Mouse (Mus musculus) left cerebral cortex, postnatal 25 days (tissue): ENCODE results near the gene Txlna. TPM values are rescaled to one million over a fixed set of nuclear protein-coding genes. Genes with fewer than 3 reads are reported as not detected.

Source experiments
- DNase-seq, 2 experiments: peaks; one replicate each; pipeline ENCODE4 v3.0.0; 2022; ENCODE audit warnings: low spot score in 2 of 2, mixed read lengths in 1 of 2
- intact Hi-C: fragments of 180-260 bp; cut with DNase I; formaldehyde crosslinking; loops from one replicate; pipeline ENCODE4 v1.15.1; 2025
- total RNA-seq, 2 experiments: library from RNA; stranded (reverse); gene quantifications; 2 replicates each; pipeline ENCODE4 v1.2.3; 2021

Txlna gene
- total RNA-seq, 2 experiments from 2014 or later = 41.2 to 43.4 TPM

- intact Hi-C loops = loop anchor here (2.0 kb wide), 1 partner anchor 15 kb away; the partner anchor contains the start of gene Txlna
- DNase-seq = no peak
Observed at GRCm38 (mm10) chr4:129626035-129626434, 14.8 kb downstream of the Txlna start.

DNA sequence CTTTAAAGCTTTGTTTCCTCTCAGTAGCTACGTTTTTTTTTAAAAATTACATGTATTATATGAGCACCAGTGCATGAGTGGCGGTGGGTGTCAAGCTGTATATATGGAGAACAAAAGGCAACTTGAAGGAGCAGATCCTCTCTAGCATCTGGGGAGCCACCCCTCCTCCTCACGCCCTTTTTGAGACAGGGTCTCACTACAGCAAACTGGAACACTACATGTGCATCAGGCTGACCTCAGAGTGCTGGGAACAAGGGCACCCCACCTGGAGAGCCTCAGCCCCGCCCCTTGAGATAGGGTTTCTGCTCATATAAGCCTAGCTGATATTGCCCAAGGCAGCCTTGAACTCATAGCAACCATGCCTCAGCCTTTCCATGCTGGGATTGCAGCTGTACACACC is 15.4 kb downstream of the Txlna start:
- no peak for DNase-seq
- intact Hi-C loops = no loop called here

- peak; percentile 65 to 76 for DNase-seq
- intact Hi-C loops = no loop called here
Observed at GRCm38 (mm10) chr4:129625029-129625370, 15.9 kb downstream of the Txlna start.

- peak; percentile 87 to 97 for DNase-seq
- intact Hi-C loops = no loop called here
Observed at GRCm38 (mm10) chr4:129624281-129625028, 16.4 kb downstream of the Txlna start.

GRCm38 (mm10) chr4:129623681-129624091 is 17.2 kb downstream of the Txlna start, which contains the start of gene Ccdc28b:
Gene Ccdc28b (minus strand): TSS chr4:129623947.
- DNase-seq = peak; percentile 67 to 84
- intact Hi-C loops = no loop called here

GRCm38 (mm10) chr4:129622803-129623535 is 17.9 kb downstream of the Txlna start:
- intact Hi-C loops = no loop called here
- no peak for DNase-seq

DNA sequence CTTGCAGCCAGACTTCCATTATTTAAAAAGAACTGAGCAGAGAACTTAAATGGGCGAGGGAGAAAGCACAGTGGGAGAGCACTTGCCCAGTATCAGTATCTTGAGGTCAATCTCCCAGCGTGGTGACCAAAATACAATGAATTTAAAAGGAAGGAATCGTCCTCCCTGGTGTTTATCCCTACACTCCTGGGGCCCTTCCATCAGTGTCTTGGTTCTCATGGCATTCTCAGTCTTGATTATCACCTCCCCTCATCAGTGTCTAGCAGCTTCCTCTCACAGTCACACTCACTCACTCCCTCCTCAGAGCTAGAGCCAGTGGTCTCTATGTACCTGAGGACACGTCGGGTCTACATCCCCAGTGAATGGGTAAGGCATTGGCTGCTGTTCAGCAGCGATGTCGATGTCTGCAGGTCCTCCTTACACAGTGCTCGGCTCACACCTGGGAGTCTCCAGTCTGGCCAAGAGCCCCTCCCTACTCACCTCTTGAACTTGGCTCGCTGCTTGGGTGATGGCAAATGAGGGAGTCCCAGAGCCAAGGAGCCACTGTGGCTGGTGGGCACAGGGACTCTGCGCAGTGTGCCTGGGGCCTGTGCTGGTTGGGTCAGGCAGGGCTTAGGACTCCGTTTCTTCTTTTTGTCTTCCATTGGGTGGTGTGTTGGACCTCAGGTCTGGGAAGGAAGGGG is 18.6 kb downstream of the Txlna start:
- intact Hi-C loops = no loop called here
- no peak for DNase-seq

GRCm38 (mm10) chr4:129621283-129621841 is 19.5 kb downstream of the Txlna start:
- intact Hi-C loops = no loop called here

DNA sequence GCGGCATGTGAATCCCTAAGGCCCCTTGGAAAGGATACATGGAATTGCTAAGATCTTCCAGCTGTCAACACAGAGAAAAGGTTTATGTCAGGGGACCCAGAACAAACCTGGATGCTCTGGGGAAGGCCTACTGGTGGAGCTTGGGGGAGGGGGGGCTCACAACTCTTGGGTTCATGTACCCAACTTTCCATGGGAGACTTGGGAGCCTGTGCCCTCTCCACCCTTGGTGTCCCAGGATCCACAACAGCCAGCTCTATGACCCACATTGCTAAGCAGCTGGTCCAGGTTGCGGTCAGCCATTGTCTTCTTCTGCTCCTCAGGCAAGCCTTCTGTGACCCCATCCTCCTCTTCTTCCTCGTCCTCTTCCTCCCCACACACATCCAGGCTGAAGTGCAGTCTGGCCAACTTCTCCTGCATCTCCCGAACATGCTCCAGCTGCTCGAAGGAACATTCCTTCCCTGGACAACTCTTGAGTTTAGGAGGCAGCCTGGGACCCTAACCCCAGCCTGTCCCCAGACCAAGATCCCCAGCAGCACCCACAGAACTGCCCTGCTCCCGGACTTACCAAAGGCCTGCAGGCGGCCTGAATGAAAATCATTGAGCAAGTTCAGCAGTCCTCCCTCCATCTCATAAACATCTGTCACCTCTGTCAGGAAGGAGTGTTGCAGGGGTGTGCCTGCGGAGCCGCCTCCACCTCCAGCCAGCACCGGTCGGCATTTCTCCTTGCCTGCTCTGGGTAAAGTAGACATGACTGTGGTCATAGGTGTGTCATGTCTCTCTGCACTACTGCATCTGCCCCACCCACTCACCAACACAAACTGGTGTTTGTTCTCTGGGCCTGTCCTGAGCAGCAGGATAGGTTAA is 20.2 kb downstream of the Txlna start:
- intact Hi-C loops = no loop called here
- no peak for DNase-seq

More at GRCm38 (mm10) chr4:129621283-129621841, 19.5 kb downstream of the Txlna start:
- no peak for DNase-seq

DNA sequence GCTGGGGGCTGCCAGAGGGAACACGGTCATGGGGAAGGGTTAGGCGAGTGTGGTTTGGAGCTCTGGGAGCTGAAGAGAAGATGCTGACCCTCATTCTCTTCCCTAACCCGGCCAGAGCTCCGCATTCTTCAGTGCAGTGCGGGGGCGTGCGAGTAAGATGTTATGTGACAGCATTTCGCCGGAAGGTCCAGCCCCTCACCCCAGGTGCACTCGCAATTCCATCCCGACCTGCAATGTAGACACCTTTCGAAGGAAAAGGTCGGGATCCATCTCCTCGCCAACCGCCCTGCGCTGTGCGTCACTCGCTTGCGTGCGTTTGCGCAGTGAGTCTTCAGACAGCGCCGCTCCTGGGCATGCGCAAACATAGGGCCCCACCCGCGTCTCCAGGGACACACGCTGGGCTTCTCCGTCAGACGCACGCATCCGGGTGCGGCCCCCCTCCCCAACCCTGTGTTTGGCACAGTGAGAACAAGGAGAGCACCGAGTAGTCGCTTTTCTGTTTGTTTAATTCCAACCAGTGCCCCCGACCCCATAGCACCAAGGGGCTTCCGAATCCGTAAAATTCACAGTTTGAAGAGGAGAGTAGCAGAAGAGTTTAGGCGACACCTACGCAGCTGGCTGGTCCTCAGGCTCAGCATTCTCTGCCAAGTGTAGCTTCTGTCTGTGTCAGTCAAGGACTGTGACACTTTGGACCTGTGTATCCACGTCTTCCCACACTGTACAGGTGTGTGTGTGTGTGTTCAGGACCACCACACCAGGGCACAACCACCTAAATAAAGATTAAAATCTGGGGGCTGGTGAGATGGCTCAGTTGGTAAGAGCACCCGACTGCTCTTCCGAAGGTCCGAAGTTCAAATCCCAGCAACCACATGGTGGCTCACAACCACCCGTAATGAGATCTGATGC is 21.8 kb downstream of the Txlna start, which contains the start of gene Iqcc:
Gene Iqcc (minus strand): TSS at position 314 of the 906 bp plus-strand sequence.
- DNase-seq = peak; percentile 95 to 98
- intact Hi-C loops = no loop called here

DNA sequence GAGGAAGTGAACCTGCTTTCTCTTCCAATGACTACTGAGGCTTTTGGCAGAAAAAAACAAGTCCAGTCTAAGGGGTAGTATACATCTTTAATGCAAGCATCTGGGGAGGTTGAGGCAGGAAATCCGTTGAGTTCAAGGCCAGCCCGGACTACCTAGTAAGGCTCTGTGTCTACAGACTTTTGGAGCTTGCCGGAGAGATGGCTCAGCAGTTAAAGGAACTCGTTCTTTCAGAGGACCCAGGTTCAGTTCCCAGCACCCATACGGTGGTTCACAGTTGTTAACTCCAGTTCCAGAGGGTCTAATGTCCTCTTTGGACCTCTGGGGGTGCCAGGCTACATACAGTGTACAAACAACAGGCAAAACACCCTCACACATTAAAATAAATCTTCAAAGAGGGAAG is 22.8 kb downstream of the Txlna start:
- intact Hi-C loops = no loop called here
- DNase-seq = no peak

GRCm38 (mm10) chr4:129617121-129617641 is 23.7 kb downstream of the Txlna start:
- intact Hi-C loops = no loop called here
- no peak for DNase-seq

DNA sequence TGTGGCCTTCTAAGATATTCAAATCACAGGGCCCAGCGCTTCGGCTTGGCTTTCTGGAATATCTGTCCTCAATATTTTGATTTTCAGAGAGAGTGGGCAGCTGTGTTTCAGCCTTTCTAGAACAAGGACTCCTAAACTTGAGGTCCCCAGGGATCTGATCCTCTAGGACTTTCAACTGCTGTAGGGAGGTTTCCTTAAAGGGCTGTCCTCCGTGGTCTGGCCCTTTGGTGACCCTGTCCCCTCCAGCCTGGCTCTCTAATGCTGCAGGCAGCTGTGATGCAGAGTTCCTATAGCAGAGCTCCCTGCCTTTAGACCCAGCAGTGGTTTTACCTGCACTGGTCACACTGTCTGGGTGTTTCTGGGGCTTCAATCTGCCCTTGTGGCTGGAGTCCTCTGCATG is 24.2 kb downstream of the Txlna start:
- intact Hi-C loops = no loop called here
- DNase-seq = no peak

DNA sequence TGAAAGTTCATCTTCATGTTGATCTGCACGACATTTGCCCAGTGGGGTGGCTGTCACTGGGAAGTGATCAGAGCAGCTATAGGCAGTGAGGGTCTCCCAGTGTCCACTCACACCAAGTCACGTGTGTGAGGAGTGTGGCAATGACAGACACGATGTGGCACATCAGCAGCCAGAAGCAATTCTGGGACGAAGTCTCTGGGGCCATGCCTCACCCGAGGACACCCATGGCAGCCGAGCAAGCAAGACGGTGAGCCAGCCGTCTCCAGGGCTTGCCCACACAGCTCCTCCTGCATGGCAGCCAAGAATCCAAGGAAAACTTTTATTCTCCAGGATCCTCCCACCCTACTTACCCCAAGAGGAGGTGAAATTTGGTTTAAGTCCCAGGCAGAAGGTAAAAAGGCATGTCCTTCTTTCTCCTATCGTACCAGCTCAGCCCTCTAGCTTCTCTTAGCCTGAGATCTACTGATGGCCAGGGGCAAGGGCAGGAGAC is 25.0 kb downstream of the Txlna start:
- intact Hi-C loops = no loop called here
- peak in 1 of 2 experiments; percentile 61 for DNase-seq

- intact Hi-C loops = no loop called here
- no peak for DNase-seq
Observed at GRCm38 (mm10) chr4:129614093-129614492, 26.8 kb downstream of the Txlna start, which contains the start of gene Dcdc2b. Gene Dcdc2b (minus strand): TSS chr4:129614257.

- intact Hi-C loops = no loop called here
- no peak for DNase-seq
Observed at GRCm38 (mm10) chr4:129610472-129610871, 30.4 kb downstream of the Txlna start.

DNA sequence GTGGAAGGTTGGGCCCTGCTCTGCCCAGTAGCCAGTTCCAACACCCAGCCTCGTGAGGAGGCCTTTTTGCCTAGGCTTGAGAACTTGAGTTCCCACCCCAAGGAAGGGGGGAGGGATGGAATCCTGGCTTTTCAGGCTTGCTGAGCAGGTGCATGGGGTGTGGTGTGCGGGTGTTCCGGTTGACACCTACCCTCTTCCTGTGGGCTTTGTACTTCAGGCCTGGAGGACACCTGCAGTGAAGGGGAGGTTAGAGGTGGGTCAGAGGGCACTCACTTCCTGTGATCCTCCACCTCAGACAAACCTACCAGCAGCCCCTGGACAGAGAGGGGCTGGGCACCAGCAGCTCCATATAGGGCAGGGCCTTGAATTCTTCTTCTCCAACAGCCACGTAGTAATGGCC is 30.8 kb downstream of the Txlna start:
- intact Hi-C loops = no loop called here
- DNase-seq = no peak
